Mouse (Mus musculus) thymus, postnatal 36 days (tissue): Measurements from ENCODE around the gene Tpx2.
A peak's percentile ranks its signal among the peaks of the same experiment; 100 is the strongest.

Experiments used
- DNase-seq, 2 experiments: peaks; one replicate each; pipeline ENCODE4 v3.0.0; 2022; ENCODE audit warnings: mixed read lengths in 2 of 2

The Tpx2 gene

DNA sequence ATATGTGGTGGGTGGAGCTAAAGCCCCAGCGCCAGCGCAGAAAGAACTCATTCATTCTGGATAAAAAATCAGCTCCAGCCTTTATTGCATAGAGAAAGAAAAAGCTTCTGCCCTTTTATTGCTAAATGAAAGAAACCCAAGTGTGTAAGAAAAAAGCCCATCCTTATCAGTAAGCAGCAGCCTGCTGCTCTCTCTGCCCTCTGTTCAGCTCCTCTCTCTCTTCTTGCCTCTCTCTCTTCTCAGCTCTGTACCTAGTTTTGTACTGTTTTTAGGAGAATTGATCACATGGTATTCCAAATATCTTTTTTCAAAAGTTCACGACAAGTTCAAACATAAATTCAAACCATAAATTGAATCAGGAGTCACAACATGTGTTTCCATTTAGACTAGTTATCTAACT lies 30.5 kb downstream of the Tpx2 start:
- DNase-seq: no peak

- DNase-seq: no peak
Observed at GRCm38 (mm10) chr2:152880898-152881297, 33.1 kb downstream of the Tpx2 start.

DNA sequence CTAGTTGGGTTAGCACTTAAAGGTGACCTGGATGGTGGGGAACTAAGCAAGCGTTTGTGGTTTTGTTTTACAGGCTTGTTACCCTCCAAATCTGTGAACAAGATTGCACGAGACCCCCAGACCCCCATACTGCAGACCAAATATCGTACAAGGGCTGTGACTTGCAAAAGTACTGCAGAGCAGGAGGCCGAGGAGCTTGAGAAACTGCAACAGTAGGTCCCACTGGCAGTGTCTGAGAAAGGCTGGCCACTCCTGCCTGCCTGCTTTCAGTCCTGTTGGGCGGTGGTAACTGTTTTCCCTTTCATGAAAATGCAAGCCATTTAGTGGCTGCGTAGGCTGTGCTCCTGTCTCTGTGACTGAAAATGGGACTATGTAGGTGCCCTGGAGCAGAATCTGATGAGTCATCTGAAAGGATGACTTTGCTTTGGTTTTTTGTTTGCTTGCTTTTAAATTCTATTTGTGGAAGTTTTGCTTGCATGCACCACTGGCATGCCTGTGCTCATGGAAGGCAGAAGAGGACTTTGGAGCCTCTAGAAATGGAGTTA lies 36.4 kb downstream of the Tpx2 start:
- DNase-seq: no peak

- no peak for DNase-seq
Observed at GRCm38 (mm10) chr2:152887230-152887629, 39.5 kb downstream of the Tpx2 start.

DNA sequence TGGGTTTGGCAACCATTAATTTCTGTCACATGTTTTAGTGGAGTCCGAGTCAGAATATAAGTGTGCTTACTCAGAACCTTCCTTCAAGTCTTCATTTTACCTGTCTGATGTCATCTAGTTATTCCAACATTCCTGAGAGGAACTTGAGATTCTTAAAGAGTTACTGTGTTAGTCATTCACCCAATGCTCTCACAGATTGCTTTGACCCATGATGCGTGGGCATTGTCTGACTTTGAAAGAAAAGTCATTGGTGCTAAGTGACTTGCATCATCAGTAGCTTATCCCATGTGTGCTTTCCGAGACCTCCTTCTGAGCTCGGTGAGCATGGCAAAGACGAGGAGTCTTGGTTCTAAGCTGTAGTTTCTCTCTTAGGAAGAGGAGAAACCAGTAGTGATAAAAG lies 41.0 kb downstream of the Tpx2 start:
- DNase-seq: no peak

GRCm38 (mm10) chr2:152895834-152896233 lies 48.1 kb downstream of the Tpx2 start:
- no peak for DNase-seq

- DNase-seq: no peak
Observed at GRCm38 (mm10) chr2:152896926-152897325, 49.2 kb downstream of the Tpx2 start.

DNA sequence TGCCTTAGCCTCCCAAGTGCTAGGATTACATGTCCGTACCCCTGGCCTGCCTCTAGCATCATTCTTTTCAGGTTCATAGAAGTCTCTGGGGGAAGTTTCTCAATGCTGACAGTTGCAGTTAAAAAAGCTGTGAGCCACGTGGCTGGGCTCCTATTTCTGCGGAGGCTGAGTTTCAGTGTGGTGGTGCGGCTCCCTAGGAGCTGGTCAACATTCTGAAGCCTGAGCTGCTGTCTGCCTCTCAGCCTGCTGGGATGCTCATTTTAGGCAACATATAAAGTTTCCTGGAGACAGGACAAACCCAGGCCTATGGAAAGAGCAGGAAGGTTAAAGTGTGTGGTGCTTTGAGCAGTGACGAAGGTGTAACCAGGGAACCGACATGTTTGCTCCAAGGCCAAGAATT lies 51.2 kb downstream of the Tpx2 start:
- no peak for DNase-seq

DNA sequence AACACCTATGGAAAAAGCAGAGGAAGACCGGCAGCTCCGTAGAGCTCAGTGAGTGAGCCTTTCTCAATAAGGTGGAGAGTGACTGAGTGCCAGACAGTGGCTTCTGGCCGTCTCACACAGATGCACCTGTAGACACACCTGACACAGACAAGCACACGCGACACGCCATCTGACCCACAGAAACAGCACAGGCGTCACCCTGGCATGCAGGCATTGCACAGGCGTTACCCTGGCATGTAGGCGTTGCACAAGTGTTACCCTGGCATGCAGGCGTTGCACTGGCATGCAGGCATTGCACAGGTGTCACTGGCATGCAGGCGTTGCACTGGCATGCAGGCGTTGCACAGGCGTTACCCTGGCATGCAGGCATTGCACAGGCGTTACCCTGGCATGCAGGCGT lies 53.5 kb downstream of the Tpx2 start:
- no peak for DNase-seq

GRCm38 (mm10) chr2:152902658-152903057 lies 54.9 kb downstream of the Tpx2 start:
- DNase-seq: no peak

DNA sequence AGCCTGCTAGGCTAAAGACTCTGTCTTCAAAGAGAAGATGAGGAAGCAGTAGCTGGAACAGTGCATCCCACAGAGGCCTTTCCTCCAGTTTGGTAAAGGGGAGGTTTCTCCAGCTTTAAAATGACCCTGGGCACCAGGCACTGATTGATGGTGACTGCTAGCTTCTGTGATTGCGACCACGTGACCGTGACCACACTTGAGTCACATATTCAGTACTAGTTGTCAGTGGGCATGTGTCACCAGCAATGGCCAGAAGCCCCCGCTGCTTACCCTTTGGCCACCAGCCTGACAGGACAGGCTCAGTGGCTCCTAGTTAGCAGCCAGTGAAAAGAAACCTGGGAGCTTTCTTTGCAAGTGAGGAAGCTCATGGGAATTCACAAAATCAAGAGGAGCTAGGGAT lies 55.8 kb downstream of the Tpx2 start:
- no peak for DNase-seq

- no peak for DNase-seq
Observed at GRCm38 (mm10) chr2:152904127-152904643, 56.4 kb downstream of the Tpx2 start.

DNA sequence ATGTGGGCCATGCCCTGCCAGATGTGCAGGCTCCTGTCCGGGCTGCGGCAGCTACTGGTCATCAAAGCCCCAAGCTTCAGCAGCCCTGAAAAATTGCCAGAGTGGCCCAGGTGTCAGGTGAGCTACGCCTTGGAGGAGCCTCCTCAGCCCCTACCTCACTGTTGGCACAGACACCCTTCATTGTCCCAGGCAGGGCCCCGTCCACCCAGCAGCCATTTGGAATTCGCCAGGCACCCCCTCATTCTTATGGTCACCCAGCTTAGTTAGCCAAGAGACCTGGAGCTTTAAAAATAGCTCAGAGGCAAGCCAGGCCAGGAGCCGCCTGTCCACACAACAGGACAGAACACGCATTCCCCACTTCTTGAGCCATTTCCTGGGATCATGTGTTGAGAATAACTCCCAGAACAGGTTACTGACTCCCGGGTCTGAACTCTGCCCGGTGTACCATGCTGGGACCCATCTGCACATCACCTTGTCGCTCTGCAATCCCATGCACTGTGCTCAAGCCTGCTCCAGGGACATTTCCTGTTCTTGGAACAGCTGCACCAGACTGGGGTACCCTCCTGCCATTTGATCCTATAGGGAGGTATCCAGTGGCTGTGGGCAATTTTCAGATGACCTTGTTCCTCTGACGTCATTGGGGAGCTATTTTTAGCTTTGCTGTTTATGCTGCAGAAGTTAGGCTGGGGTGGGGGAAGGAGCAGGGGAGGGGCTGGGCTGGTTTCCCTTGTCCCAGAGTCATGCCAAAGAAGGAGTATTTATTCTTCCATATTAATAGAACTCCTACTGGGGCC lies 57.5 kb downstream of the Tpx2 start:
- DNase-seq: no peak

GRCm38 (mm10) chr2:152906274-152907037 lies 58.7 kb downstream of the Tpx2 start:
- DNase-seq: no peak

- peak in 1 of 2 experiments; percentile 35 for DNase-seq
Observed at GRCm38 (mm10) chr2:152907114-152907943, 59.6 kb downstream of the Tpx2 start.

DNA sequence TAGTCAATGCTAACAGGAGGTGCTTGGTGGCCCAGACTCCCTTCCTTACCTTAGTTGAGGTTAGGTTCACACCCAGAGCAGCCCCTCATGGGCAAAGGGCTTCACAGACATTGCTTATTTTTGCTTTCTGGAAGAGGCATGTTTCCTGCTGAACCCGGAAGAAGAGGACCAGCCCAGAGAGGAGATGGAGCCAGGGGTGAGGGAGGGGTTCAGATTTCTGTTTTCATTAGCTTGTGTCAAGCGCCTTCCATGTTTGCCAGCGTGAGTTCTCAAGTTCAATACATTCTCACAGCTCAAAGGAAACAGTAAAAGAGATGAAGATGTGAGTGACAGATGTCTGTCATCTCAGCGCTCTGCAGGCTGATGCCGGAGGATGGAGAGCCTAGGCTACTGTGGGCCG lies 62.1 kb downstream of the Tpx2 start:
- no peak for DNase-seq

GRCm38 (mm10) chr2:152911031-152911430 lies 63.3 kb downstream of the Tpx2 start, which contains the start of gene Mylk2:
TSS of gene Mylk2 (plus strand) at chr2:152911352.
- DNase-seq: no peak

GRCm38 (mm10) chr2:152911432-152911831 lies 63.7 kb downstream of the Tpx2 start:
- DNase-seq: no peak

- no peak for DNase-seq
Observed at GRCm38 (mm10) chr2:152913471-152913870, 65.7 kb downstream of the Tpx2 start.

DNA sequence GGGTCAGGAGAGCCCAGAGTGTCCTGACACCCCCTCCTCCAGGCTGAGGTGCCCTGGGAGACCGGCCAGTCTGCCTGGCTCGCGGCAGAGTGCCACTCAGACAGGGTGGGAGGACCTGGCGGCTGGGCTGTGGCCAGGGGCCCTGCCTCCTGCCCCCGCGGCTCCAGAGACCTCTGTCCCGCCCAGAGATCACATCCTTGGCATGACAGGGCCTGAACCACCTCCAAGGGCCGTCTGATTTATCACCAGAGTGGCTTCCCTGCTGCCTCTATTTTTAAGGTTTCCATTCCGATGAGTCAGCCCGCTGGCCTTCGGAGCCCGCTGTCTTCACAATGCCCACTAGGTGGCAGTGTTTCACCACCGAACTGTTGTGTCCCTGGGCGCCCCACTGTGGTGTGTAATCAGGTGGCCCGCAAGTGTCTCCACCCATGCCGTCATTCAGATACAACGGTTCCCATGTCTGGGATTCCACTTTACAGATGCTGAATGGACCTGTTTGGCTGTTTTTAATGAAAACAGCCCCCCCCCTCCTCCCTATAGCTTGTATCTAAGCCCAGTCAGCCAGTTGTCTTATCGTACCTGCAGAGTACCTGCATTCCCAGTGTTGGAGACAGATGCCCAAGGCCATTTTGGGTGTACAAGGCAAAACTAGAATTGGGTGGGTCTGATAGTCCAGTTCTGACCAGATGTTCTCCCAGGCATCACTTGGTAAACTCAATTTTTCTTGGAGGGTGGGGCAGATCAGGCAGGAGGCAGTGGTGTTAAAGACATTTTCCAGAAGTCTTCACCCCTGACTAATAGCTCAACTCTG lies 66.8 kb downstream of the Tpx2 start:
- peak; percentile 69 to 75 for DNase-seq

GRCm38 (mm10) chr2:152915453-152915852 lies 67.7 kb downstream of the Tpx2 start:
- DNase-seq: no peak

- no peak for DNase-seq
Observed at GRCm38 (mm10) chr2:152916111-152916510, 68.3 kb downstream of the Tpx2 start.
